Mouse (Mus musculus): Measurements from ENCODE around the gene Tmem19.

GRCm38 (mm10) chr10:115309191-115309590 is 53.1 kb downstream of the Tmem19 start:
- TF ChIP-seq CTCF (IDR thresholded peaks at IDR 0.05; ENCODE audit: borderline replicate concordance, insufficient read depth, low read depth, low read length) = no peak
- no peak for TF ChIP-seq POLR2A (IDR thresholded peaks at IDR 0.05; ENCODE audit: borderline replicate concordance, insufficient read depth, low read length)

Data from cerebellum, adult 2 months (tissue).